Comparison of ENCODE assay signal across 32 mouse cellular contexts in the genomic region with DNA sequence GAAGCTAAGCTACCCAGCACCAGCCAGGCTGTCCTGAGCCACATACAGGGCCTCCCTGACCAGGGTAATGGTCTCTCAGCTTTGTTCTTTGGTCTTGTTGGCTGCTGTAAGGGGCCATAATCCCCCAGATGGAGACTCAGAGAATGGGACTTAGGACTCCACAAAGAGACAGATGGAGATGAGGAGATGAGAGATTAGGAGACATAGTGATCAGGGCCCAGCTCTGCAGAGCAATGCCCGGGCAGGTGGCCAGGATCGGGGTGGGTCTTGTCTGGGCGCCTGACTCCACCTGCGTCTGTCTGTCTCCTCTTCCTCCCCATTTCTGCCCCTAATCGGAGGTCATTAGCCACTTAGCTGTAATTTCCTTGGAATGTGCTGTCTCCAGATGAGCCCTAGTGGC. TPM values are rescaled to one million over a fixed set of nuclear protein-coding genes. Genes with fewer than 3 reads are reported as not detected.
DNase-seq lines count a peak whose midpoint lies in the region; ATAC-seq lines count a peak whose summit lies in the region.
"Had no signal": no experiment of that assay in that cellular context is flagged by ENCODE, and none has a peak within 500 bp of the region (broad histone marks: within the 10 kb centered on the region; RNA-seq: fewer than 3 reads in every experiment).

No protein-coding gene starts in this region.

- no peak for ATAC-seq in kidney, embryonic 15.5 days (replicated peaks; ENCODE audit: low FRiP score)
- ATAC-seq in midbrain, embryonic 13.5 days, result no peak
- ATAC-seq in midbrain, embryonic 15.5 days (replicated peaks), result no peak
- no peak for ATAC-seq in activated CD4-positive, CD25-positive, alpha-beta regulatory T cell, adult 4 months
- ATAC-seq: forebrain, embryonic 15.5 days; inflammation-experienced regulatory T-cells, adult 6 months had no signal

- H3K27me3 ChIP-seq in kidney, embryonic 15.5 days, result no peaks in the 10 kb centered on the region
- no peaks in the 10 kb centered on the region for H3K27me3 ChIP-seq in midbrain, embryonic 13.5 days
- H3K27me3 ChIP-seq in midbrain, embryonic 15.5 days (replicated peaks), result no peaks in the 10 kb centered on the region
- H3K27me3 ChIP-seq: CH12.LX; embryonic facial prominence, embryonic 12.5 days; forebrain, embryonic 15.5 days; heart, embryonic 12.5 days; hindbrain, embryonic 15.5 days; limb, embryonic 15.5 days; neural tube, embryonic 13.5 days had no signal

- no peaks in the 10 kb centered on the region for H3K9me3 ChIP-seq in kidney, embryonic 15.5 days (replicated peaks)
- no peaks in the 10 kb centered on the region for H3K9me3 ChIP-seq in midbrain, embryonic 13.5 days
- H3K9me3 ChIP-seq in midbrain, embryonic 15.5 days, result no peaks in the 10 kb centered on the region
- H3K9me3 ChIP-seq: embryonic facial prominence, embryonic 12.5 days; forebrain, embryonic 10.5 days; forebrain, embryonic 15.5 days; heart, embryonic 12.5 days; hindbrain, embryonic 15.5 days; limb, embryonic 10.5 days; limb, embryonic 15.5 days; neural tube, embryonic 13.5 days had no signal

- no peak overlapping the region for H3K4me2 ChIP-seq in kidney, embryonic 15.5 days
- no peak overlapping the region for H3K4me2 ChIP-seq in midbrain, embryonic 13.5 days (replicated peaks)
- H3K4me2 ChIP-seq in midbrain, embryonic 15.5 days, result no peak overlapping the region
- H3K4me2 ChIP-seq: embryonic facial prominence, embryonic 12.5 days; forebrain, embryonic 15.5 days; heart, embryonic 12.5 days; hindbrain, embryonic 15.5 days; limb, embryonic 15.5 days; midbrain, embryonic 11.5 days; neural tube, embryonic 13.5 days had no signal

- peak overlapping the region; percentile 82; the same call in 1 of the 2 replicates for H3K27ac ChIP-seq in kidney, embryonic 15.5 days
- no peak overlapping the region for H3K27ac ChIP-seq in midbrain, embryonic 13.5 days
- no peak overlapping the region for H3K27ac ChIP-seq in midbrain, embryonic 15.5 days
- H3K27ac ChIP-seq: embryonic facial prominence, embryonic 12.5 days; forebrain, embryonic 10.5 days; forebrain, embryonic 15.5 days; heart, adult 2 months; hindbrain, embryonic 15.5 days; limb, embryonic 10.5 days; limb, embryonic 15.5 days; neural tube, embryonic 13.5 days had no signal

- H3K4me1 ChIP-seq in kidney, embryonic 15.5 days, result peaks cover 40% of the 10 kb centered on the region
- H3K4me1 ChIP-seq in midbrain, embryonic 13.5 days (replicated peaks), result no peaks in the 10 kb centered on the region
- H3K4me1 ChIP-seq in midbrain, embryonic 15.5 days, result no peaks in the 10 kb centered on the region
- H3K4me1 ChIP-seq: embryonic facial prominence, embryonic 12.5 days; forebrain, embryonic 15.5 days; heart, embryonic 12.5 days; hindbrain, embryonic 15.5 days; limb, embryonic 10.5 days; limb, embryonic 15.5 days; neural tube, embryonic 13.5 days had no signal

- peaks cover 24% of the 10 kb centered on the region for H3K36me3 ChIP-seq in kidney, embryonic 15.5 days
- H3K36me3 ChIP-seq in midbrain, embryonic 13.5 days, result peaks cover 14% of the 10 kb centered on the region
- peaks cover 9% of the 10 kb centered on the region; the same call in 1 of the 2 replicates for H3K36me3 ChIP-seq in midbrain, embryonic 15.5 days (replicated peaks)

- DNase-seq in cerebellum, postnatal 10 days, result peak; percentile 49 to 63
- DNase-seq in cerebellum, adult 11-12 months, result no peak
- no peak for DNase-seq in kidney, postnatal 36 days
- peak; percentile 31 for DNase-seq in retina, postnatal 7 days (ENCODE audit: low read depth, low spot score)
- DNase-seq: adrenal gland, adult 8-10 months; cerebellum, adult 9-10 months; embryo, embryonic 11 days; gastrocnemius, postnatal 36 days; heart, adult 2 months; heart, postnatal 4 days; kidney, adult 2 months; kidney, postnatal 25 days; lung, adult 2 months; lung, postnatal 10 days; spleen, adult 18-20 months; thymus, adult 2 months; thymus, postnatal 36 days had no signal

- WGBS in kidney, embryonic 15.5 days, result 82% methylated on average over 5 of the region's 5 CpGs
- WGBS in midbrain, embryonic 13.5 days, result 79% methylated on average over 5 of the region's 5 CpGs
- 81% methylated on average over 5 of the region's 5 CpGs for WGBS in midbrain, embryonic 15.5 days

- no peak overlapping the region for H3K9ac ChIP-seq in kidney, embryonic 15.5 days
- 0 out of 2 replicates have a peak overlapping the region, but pooled peaks have one; percentile 7 for H3K9ac ChIP-seq in midbrain, embryonic 13.5 days (replicated peaks)
- H3K9ac ChIP-seq in midbrain, embryonic 15.5 days, result no peak overlapping the region
- H3K9ac ChIP-seq: embryonic facial prominence, embryonic 12.5 days; forebrain, embryonic 15.5 days; heart, embryonic 12.5 days; hindbrain, embryonic 15.5 days; limb, embryonic 15.5 days; neural tube, embryonic 13.5 days had no signal

- no peak overlapping the region for H3K4me3 ChIP-seq in kidney, embryonic 15.5 days (replicated peaks)
- no peak overlapping the region for H3K4me3 ChIP-seq in midbrain, embryonic 13.5 days (replicated peaks)
- no peak overlapping the region for H3K4me3 ChIP-seq in midbrain, embryonic 15.5 days
- H3K4me3 ChIP-seq: embryonic facial prominence, embryonic 12.5 days; forebrain, embryonic 10.5 days; forebrain, embryonic 15.5 days; heart, adult 2 months; heart, embryonic 12.5 days; hindbrain, embryonic 15.5 days; limb, embryonic 10.5 days; limb, embryonic 15.5 days; neural tube, embryonic 13.5 days had no signal

RNA-seq across cellular contexts. Expression of gene C1qtnf12, which starts 8.2 kb away (rescaled TPM):
- polyA plus RNA-seq in kidney, embryonic 15.5 days (2015; fragmentation: Nextera tagmentation; extraction: Ambion mirVana), result 118 and 121 TPM in 2 replicates
- polyA plus RNA-seq in midbrain, embryonic 13.5 days (2015; fragmentation: Nextera tagmentation; extraction: Ambion mirVana), result 8.2 and 11.0 TPM in 2 replicates
- polyA plus RNA-seq in midbrain, embryonic 15.5 days (2015; fragmentation: Nextera tagmentation; extraction: Ambion mirVana), result 6.8 and 9.5 TPM in 2 replicates
- polyA plus RNA-seq in activated CD4-positive, CD25-positive, alpha-beta regulatory T cell, adult 4 months (2017; shearing (Covaris generic)), result 1 to 10 TPM; 2.5 to 5.7 TPM

RNA-seq across cellular contexts. Expression of gene B3galt6, which starts 22.2 kb away (rescaled TPM):
- polyA plus RNA-seq in kidney, embryonic 15.5 days (2015; fragmentation: Nextera tagmentation; extraction: Ambion mirVana), result 17.5 and 18.1 TPM in 2 replicates
- polyA plus RNA-seq in midbrain, embryonic 13.5 days (2015; fragmentation: Nextera tagmentation; extraction: Ambion mirVana), result 25.0 and 26.9 TPM in 2 replicates
- polyA plus RNA-seq in midbrain, embryonic 15.5 days (2015; fragmentation: Nextera tagmentation; extraction: Ambion mirVana), result 38.5 and 38.9 TPM in 2 replicates
- polyA plus RNA-seq in activated CD4-positive, CD25-positive, alpha-beta regulatory T cell, adult 4 months (2017; shearing (Covaris generic)), result under 1 TPM; 0.90 to 0.95 TPM

RNA-seq across cellular contexts. Expression of gene Sdf4, which starts 22.4 kb away (rescaled TPM):
- polyA plus RNA-seq in kidney, embryonic 15.5 days (2015; fragmentation: Nextera tagmentation; extraction: Ambion mirVana), result 158 and 161 TPM in 2 replicates
- polyA plus RNA-seq in midbrain, embryonic 13.5 days (2015; fragmentation: Nextera tagmentation; extraction: Ambion mirVana), result 125 and 128 TPM in 2 replicates
- polyA plus RNA-seq in midbrain, embryonic 15.5 days (2015; fragmentation: Nextera tagmentation; extraction: Ambion mirVana), result 113 and 118 TPM in 2 replicates
- 100 to 1,000 TPM; 464 to 478 TPM for polyA plus RNA-seq in activated CD4-positive, CD25-positive, alpha-beta regulatory T cell, adult 4 months (2017; shearing (Covaris generic))

RNA-seq across cellular contexts. Expression of gene Ube2j2, which starts 26.7 kb away (rescaled TPM):
- 110 and 113 TPM in 2 replicates for polyA plus RNA-seq in kidney, embryonic 15.5 days (2015; fragmentation: Nextera tagmentation; extraction: Ambion mirVana)
- 128 and 135 TPM in 2 replicates for polyA plus RNA-seq in midbrain, embryonic 13.5 days (2015; fragmentation: Nextera tagmentation; extraction: Ambion mirVana)
- polyA plus RNA-seq in midbrain, embryonic 15.5 days (2015; fragmentation: Nextera tagmentation; extraction: Ambion mirVana), result 115 and 118 TPM in 2 replicates
- polyA plus RNA-seq in activated CD4-positive, CD25-positive, alpha-beta regulatory T cell, adult 4 months (2017; shearing (Covaris generic)), result 10 to 100 TPM; 32.1 to 39.5 TPM

RNA-seq across cellular contexts. Expression of gene Tnfrsf4, which starts 43.4 kb away (rescaled TPM):
- polyA plus RNA-seq in kidney, embryonic 15.5 days (2015; fragmentation: Nextera tagmentation; extraction: Ambion mirVana), result 0.72 and 0.78 TPM in 2 replicates
- polyA plus RNA-seq in midbrain, embryonic 13.5 days (2015; fragmentation: Nextera tagmentation; extraction: Ambion mirVana), result 0.57 TPM in 2 replicates
- 0.56 and 0.83 TPM in 2 replicates for polyA plus RNA-seq in midbrain, embryonic 15.5 days (2015; fragmentation: Nextera tagmentation; extraction: Ambion mirVana)
- polyA plus RNA-seq in activated CD4-positive, CD25-positive, alpha-beta regulatory T cell, adult 4 months (2017; shearing (Covaris generic)), result 100 to 1,000 TPM; 802 to 961 TPM

Comparison
In these comparisons a context has a peak if more than half of its experiments do, and no peak if none do; other contexts are left out.
1. DNase-seq: peak in cerebellum, postnatal 10 days (2 of 2) and retina, postnatal 7 days (single experiment); none in cerebellum, adult 11-12 months (single experiment) and kidney, postnatal 36 days (0 of 2).